Mouse (Mus musculus) kidney, postnatal 10 days (tissue): ENCODE measurements at regions not wholly inside any gene's neighbourhood (a gene's known extent, or its start where the extent isn't known, plus 50 kb on each side); places are given as distances from the start of the nearest gene placed in this dataset.

Experiments
- DNase-seq: peaks from one replicate; pipeline ENCODE4 v3.0.0; 2021; ENCODE audit warnings: mixed read lengths

GRCm38 (mm10) chr10:66433490-66433889, 662.4 kb upstream of the Jmjd1c start:
- DNase-seq: no peak

- DNase-seq: peak; percentile 19
These were observed 625.2 kb upstream of the Jmjd1c start for GRCm38 (mm10) chr10:66470684-66471083.

GRCm38 (mm10) chr10:66472038-66472437, 623.9 kb upstream of the Jmjd1c start:
- no peak for DNase-seq

GRCm38 (mm10) chr10:66475187-66475735, 620.7 kb upstream of the Jmjd1c start:
- peak; percentile 9 for DNase-seq

GRCm38 (mm10) chr10:66490871-66491270, 605.1 kb upstream of the Jmjd1c start:
- peak; percentile 20 for DNase-seq

GRCm38 (mm10) chr10:66491850-66492249, 604.1 kb upstream of the Jmjd1c start:
- no peak for DNase-seq

- no peak for DNase-seq
These were observed 556.1 kb upstream of the Jmjd1c start for GRCm38 (mm10) chr10:66539846-66540245.

- no peak for DNase-seq
These were observed 549.3 kb upstream of the Jmjd1c start for GRCm38 (mm10) chr10:66546656-66547055.

GRCm38 (mm10) chr10:66547660-66548059, 548.3 kb upstream of the Jmjd1c start:
- no peak for DNase-seq

- peak; percentile 8 for DNase-seq
These were observed 547.9 kb upstream of the Jmjd1c start for GRCm38 (mm10) chr10:66548073-66548472.

GRCm38 (mm10) chr10:66552919-66553318, 543.0 kb upstream of the Jmjd1c start:
- DNase-seq: peak; percentile 47

- DNase-seq: no peak
These were observed 541.7 kb upstream of the Jmjd1c start for GRCm38 (mm10) chr10:66554259-66554658.

- no peak for DNase-seq
These were observed 537.7 kb upstream of the Jmjd1c start for GRCm38 (mm10) chr10:66558097-66558840.

- DNase-seq: no peak
These were observed 530.6 kb upstream of the Jmjd1c start for GRCm38 (mm10) chr10:66565374-66565773.

GRCm38 (mm10) chr10:66574846-66575535, 520.9 kb upstream of the Jmjd1c start:
- DNase-seq: peak; percentile 10

GRCm38 (mm10) chr10:66593001-66593400, 502.9 kb upstream of the Jmjd1c start:
- DNase-seq: peak; percentile 4

- peak; percentile 5 for DNase-seq
These were observed 502.4 kb upstream of the Jmjd1c start for GRCm38 (mm10) chr10:66593506-66593905.

GRCm38 (mm10) chr10:66597952-66598351, 498.0 kb upstream of the Jmjd1c start:
- no peak for DNase-seq

GRCm38 (mm10) chr10:66607141-66607540, 488.8 kb upstream of the Jmjd1c start:
- no peak for DNase-seq

- DNase-seq: no peak
These were observed 479.6 kb upstream of the Jmjd1c start for GRCm38 (mm10) chr10:66616280-66616679.

- peak; percentile 10 for DNase-seq
These were observed 464.9 kb upstream of the Jmjd1c start for GRCm38 (mm10) chr10:66630996-66631395.

GRCm38 (mm10) chr10:66640890-66641847, 454.8 kb upstream of the Jmjd1c start:
- no peak for DNase-seq

- DNase-seq: no peak
These were observed 454.0 kb upstream of the Jmjd1c start for GRCm38 (mm10) chr10:66641966-66642365.
